Mouse (Mus musculus): ENCODE results near the gene Spata31d1d. TPM values are rescaled to one million over a fixed set of nuclear protein-coding genes. Genes with fewer than 3 reads are reported as not detected.
"Not testable (repeated sequence)": the region's sequence is repeated elsewhere in the genome, so short reads cannot be mapped to it uniquely, and the experiment has no call there.

Gene Spata31d1d
- polyA plus RNA-seq, 1 experiment from 2014 or later, result not detected

GRCm38 (mm10) chr13:59726139-59726867 lies 5.2 kb downstream of the Spata31d1d start:
- Histone ChIP-seq H3K9ac (replicated peaks) (no peak overlapping the region), H3K4me2 (replicated peaks) (peak overlapping the region; percentile 35), H3K27me3 (peaks cover 7% of the 10 kb centered on the region), H3K4me3 (no peak overlapping the region), H3K36me3 (no peaks in the 10 kb centered on the region), H3K27ac (replicated peaks) (no peak overlapping the region), H3K9me3 (no peaks in the 10 kb centered on the region), H3K4me1 (no peaks in the 10 kb centered on the region)
- WGBS, result 35% methylated on average over 29 of the region's 29 CpGs
- ATAC-seq (ENCODE audit: low FRiP score, low read depth), result no peak

- H3K4me3 ChIP-seq; H3K4me1 ChIP-seq; H3K27ac ChIP-seq (replicated peaks); H3K9ac ChIP-seq (replicated peaks); H3K27me3 ChIP-seq; H3K4me2 ChIP-seq (replicated peaks); ATAC-seq (ENCODE audit: low FRiP score, low read depth); H3K9me3 ChIP-seq; H3K36me3 ChIP-seq: not testable (repeated sequence)
- 91% methylated on average over 1 of the region's 1 CpGs for WGBS
These were observed 9.5 kb downstream of the Spata31d1d start for GRCm38 (mm10) chr13:59722089-59722488.

GRCm38 (mm10) chr13:59719475-59719874 lies 12.1 kb downstream of the Spata31d1d start:
- ATAC-seq (ENCODE audit: low FRiP score, low read depth), result no peak
- no peaks in the 10 kb centered on the region for H3K9me3 ChIP-seq
- H3K36me3 ChIP-seq, result no peaks in the 10 kb centered on the region
- H3K4me1 ChIP-seq, result no peaks in the 10 kb centered on the region
- H3K27me3 ChIP-seq, result peaks cover 2% of the 10 kb centered on the region
- no peak overlapping the region for H3K27ac ChIP-seq (replicated peaks)
- no peak overlapping the region for H3K4me2 ChIP-seq (replicated peaks)
- H3K4me3 ChIP-seq, result no peak overlapping the region
- H3K9ac ChIP-seq (replicated peaks), result no peak overlapping the region
- 93% methylated on average over 1 of the region's 1 CpGs for whole genome bisulfite sequencing

GRCm38 (mm10) chr13:59718857-59719440 lies 12.6 kb downstream of the Spata31d1d start:
- H3K4me2 ChIP-seq (replicated peaks); ATAC-seq (ENCODE audit: low FRiP score, low read depth); H3K27ac ChIP-seq (replicated peaks); H3K4me1 ChIP-seq; H3K36me3 ChIP-seq; H3K9ac ChIP-seq (replicated peaks); H3K9me3 ChIP-seq; H3K27me3 ChIP-seq; H3K4me3 ChIP-seq: not testable (repeated sequence)
- WGBS, result 37% methylated on average over 6 of the region's 6 CpGs

- 54% methylated on average over 3 of the region's 3 CpGs for WGBS
- no peak for ATAC-seq (ENCODE audit: low FRiP score, low read depth)
These were observed 17.8 kb downstream of the Spata31d1d start for GRCm38 (mm10) chr13:59713710-59714109.

GRCm38 (mm10) chr13:59711984-59712383 lies 19.6 kb downstream of the Spata31d1d start, which contains the start of gene Spata31d1b:
Gene Spata31d1b, plus strand, starts transcription at chr13:59712284.
- not testable (repeated sequence) for ATAC-seq (ENCODE audit: low FRiP score, low read depth)

More at GRCm38 (mm10) chr13:59713710-59714109, 17.8 kb downstream of the Spata31d1d start:
- no peak overlapping the region for H3K4me3 ChIP-seq
- no peak overlapping the region for H3K4me2 ChIP-seq (replicated peaks)
- no peaks in the 10 kb centered on the region for H3K36me3 ChIP-seq
- H3K4me1 ChIP-seq, result no peaks in the 10 kb centered on the region
- H3K9ac ChIP-seq (replicated peaks), result no peak overlapping the region
- no peak overlapping the region for H3K27ac ChIP-seq (replicated peaks)
- 0 out of 2 replicates have a peak, but pooled peaks cover 7% of the 10 kb centered on the region for H3K27me3 ChIP-seq
- no peaks in the 10 kb centered on the region for H3K9me3 ChIP-seq

GRCm38 (mm10) chr13:59710230-59710629 lies 21.3 kb downstream of the Spata31d1d start, which contains the start of gene Spata31d1a:
Gene Spata31d1a, minus strand, starts transcription at chr13:59710330.
- WGBS, result 90% methylated on average over 15 of the region's 15 CpGs
- no peak within 1 kb of the TSS for H3K27ac ChIP-seq (replicated peaks)
- ATAC-seq (ENCODE audit: low FRiP score, low read depth), result no peak
- no peak within 1 kb of the TSS for H3K4me3 ChIP-seq
- H3K4me2 ChIP-seq (replicated peaks), result no peak within 1 kb of the TSS
- no peak within 1 kb of the TSS for H3K9ac ChIP-seq (replicated peaks)
- H3K9me3 ChIP-seq, result no peaks in the 10 kb centered on the region
- H3K4me1 ChIP-seq, result no peaks in the 10 kb centered on the region
- no peaks in the 10 kb centered on the region for H3K36me3 ChIP-seq
- 0 out of 2 replicates have a peak, but pooled peaks cover 7% of the 10 kb centered on the region for H3K27me3 ChIP-seq

More at GRCm38 (mm10) chr13:59711984-59712383, 19.6 kb downstream of the Spata31d1d start, which contains the start of gene Spata31d1b:
- not testable (repeated sequence) for H3K27ac ChIP-seq (replicated peaks); H3K4me2 ChIP-seq (replicated peaks); H3K4me3 ChIP-seq; H3K36me3 ChIP-seq; H3K4me1 ChIP-seq; H3K27me3 ChIP-seq; H3K9ac ChIP-seq (replicated peaks); H3K9me3 ChIP-seq
- WGBS, result 75% methylated on average over 3 of the region's 3 CpGs

- H3K4me2 ChIP-seq (replicated peaks), result no peak overlapping the region
- no peak; the same call in 1 of the 2 replicates for ATAC-seq (ENCODE audit: low FRiP score, low read depth)
- no peak overlapping the region for H3K9ac ChIP-seq (replicated peaks)
These were observed 27.0 kb downstream of the Spata31d1d start for GRCm38 (mm10) chr13:59704562-59704961.

GRCm38 (mm10) chr13:59703514-59703913 lies 28.0 kb downstream of the Spata31d1d start:
- H3K4me1 ChIP-seq, result no peaks in the 10 kb centered on the region
- WGBS, result 81% methylated on average over 12 of the region's 12 CpGs
- no peaks in the 10 kb centered on the region for H3K9me3 ChIP-seq
- no peak overlapping the region for H3K4me2 ChIP-seq (replicated peaks)
- no peaks in the 10 kb centered on the region for H3K27me3 ChIP-seq
- H3K9ac ChIP-seq (replicated peaks), result no peak overlapping the region
- no peak for ATAC-seq (ENCODE audit: low FRiP score, low read depth)
- no peak overlapping the region for H3K27ac ChIP-seq (replicated peaks)
- H3K36me3 ChIP-seq, result no peaks in the 10 kb centered on the region
- no peak overlapping the region for H3K4me3 ChIP-seq

More at GRCm38 (mm10) chr13:59704562-59704961, 27.0 kb downstream of the Spata31d1d start:
- H3K27me3 ChIP-seq, result no peaks in the 10 kb centered on the region
- H3K9me3 ChIP-seq, result no peaks in the 10 kb centered on the region
- no peaks in the 10 kb centered on the region for H3K4me1 ChIP-seq
- H3K27ac ChIP-seq (replicated peaks), result no peak overlapping the region
- H3K4me3 ChIP-seq, result no peak overlapping the region
- no peaks in the 10 kb centered on the region for H3K36me3 ChIP-seq
- WGBS, result 60% methylated on average over 12 of the region's 12 CpGs

GRCm38 (mm10) chr13:59700137-59700536 lies 31.4 kb downstream of the Spata31d1d start:
- not testable (repeated sequence) for H3K36me3 ChIP-seq; H3K4me2 ChIP-seq (replicated peaks); H3K4me1 ChIP-seq; H3K4me3 ChIP-seq; H3K9ac ChIP-seq (replicated peaks); ATAC-seq (ENCODE audit: low FRiP score, low read depth); H3K27ac ChIP-seq (replicated peaks); H3K9me3 ChIP-seq; H3K27me3 ChIP-seq
- 57% methylated on average over 1 of the region's 1 CpGs for WGBS

GRCm38 (mm10) chr13:59699131-59699530 lies 32.4 kb downstream of the Spata31d1d start:
- H3K4me2 ChIP-seq (replicated peaks), result no peak overlapping the region
- 91% methylated on average over 8 of the region's 8 CpGs for WGBS

GRCm38 (mm10) chr13:59695781-59696180 lies 35.8 kb downstream of the Spata31d1d start:
- H3K36me3 ChIP-seq, result no peaks in the 10 kb centered on the region
- no peak overlapping the region for H3K4me2 ChIP-seq (replicated peaks)
- H3K9me3 ChIP-seq, result no peaks in the 10 kb centered on the region
- H3K27me3 ChIP-seq, result 0 out of 2 replicates have a peak, but pooled peaks cover 10% of the 10 kb centered on the region
- no peak overlapping the region for H3K27ac ChIP-seq (replicated peaks)
- WGBS, result 94% methylated on average over 7 of the region's 7 CpGs
- no peak overlapping the region for H3K9ac ChIP-seq (replicated peaks)
- no peaks in the 10 kb centered on the region for H3K4me1 ChIP-seq
- ATAC-seq (ENCODE audit: low FRiP score, low read depth), result no peak
- no peak overlapping the region for H3K4me3 ChIP-seq

More at GRCm38 (mm10) chr13:59699131-59699530, 32.4 kb downstream of the Spata31d1d start:
- Histone ChIP-seq H3K27me3 (0 out of 2 replicates have a peak, but pooled peaks cover 3% of the 10 kb centered on the region), H3K27ac (replicated peaks) (no peak overlapping the region), H3K4me3 (no peak overlapping the region), H3K4me1 (no peaks in the 10 kb centered on the region), H3K9ac (replicated peaks) (no peak overlapping the region), H3K36me3 (no peaks in the 10 kb centered on the region), H3K9me3 (no peaks in the 10 kb centered on the region)
- ATAC-seq (ENCODE audit: low FRiP score, low read depth), result no peak
